Mouse (Mus musculus): ENCODE measurements around the gene Dcaf5.

Dcaf5 gene

GRCm38 (mm10) chr12:80436336-80436976 is at the start of gene Dcaf5:
Gene Dcaf5, minus strand, starts transcription at chr12:80436601.
- in situ Hi-C loops (cut with MboI; ENCODE audit: unreplicated experiment in 2 of 2), result no loop called here

- in situ Hi-C loops (cut with MboI; ENCODE audit: unreplicated experiment in 2 of 2), result no loop called here
Measured at GRCm38 (mm10) chr12:80483397-80483796, 47.0 kb upstream of the Dcaf5 start.

GRCm38 (mm10) chr12:80479986-80480385 is 43.6 kb upstream of the Dcaf5 start:
- in situ Hi-C loops (cut with MboI; ENCODE audit: unreplicated experiment in 2 of 2), result no loop called here

- in situ Hi-C loops (cut with MboI; ENCODE audit: unreplicated experiment in 2 of 2), result no loop called here
Measured at GRCm38 (mm10) chr12:80473731-80474130, 37.3 kb upstream of the Dcaf5 start.

GRCm38 (mm10) chr12:80471926-80472325 is 35.5 kb upstream of the Dcaf5 start:
- in situ Hi-C loops (cut with MboI; ENCODE audit: unreplicated experiment in 2 of 2), result no loop called here

GRCm38 (mm10) chr12:80470206-80470605 is 33.8 kb upstream of the Dcaf5 start:
- in situ Hi-C loops (cut with MboI; ENCODE audit: unreplicated experiment in 2 of 2), result no loop called here

- in situ Hi-C loops (cut with MboI; ENCODE audit: unreplicated experiment in 2 of 2), result loop anchor here in 1 of 2 experiments (10.0 kb wide), 1 partner anchor 181 kb away; the partner anchor contains the start of genes Erh and Slc39a9
Measured at GRCm38 (mm10) chr12:80463666-80464269, 27.4 kb upstream of the Dcaf5 start.

GRCm38 (mm10) chr12:80462942-80463651 is 26.7 kb upstream of the Dcaf5 start, which contains the start of gene Exd2:
Gene Exd2, plus strand, starts transcription at chr12:80463095.
- in situ Hi-C loops (cut with MboI; ENCODE audit: unreplicated experiment in 2 of 2), result loop anchor here in 1 of 2 experiments (10.0 kb wide), 1 partner anchor 182 kb away; the partner anchor contains the start of genes Erh and Slc39a9

GRCm38 (mm10) chr12:80462292-80462896 is 26.0 kb upstream of the Dcaf5 start:
- in situ Hi-C loops (cut with MboI; ENCODE audit: unreplicated experiment in 2 of 2), result loop anchor here in 1 of 2 experiments (10.0 kb wide), 1 partner anchor 182 kb away; the partner anchor contains the start of genes Erh and Slc39a9

GRCm38 (mm10) chr12:80458033-80458432 is 21.6 kb upstream of the Dcaf5 start:
- in situ Hi-C loops (cut with MboI; ENCODE audit: unreplicated experiment in 2 of 2), result no loop called here

- in situ Hi-C loops (cut with MboI; ENCODE audit: unreplicated experiment in 2 of 2), result no loop called here
Measured at GRCm38 (mm10) chr12:80453506-80453905, 17.1 kb upstream of the Dcaf5 start.

GRCm38 (mm10) chr12:80444525-80445109 is 8.2 kb upstream of the Dcaf5 start:
- in situ Hi-C loops (cut with MboI; ENCODE audit: unreplicated experiment in 2 of 2), result no loop called here

GRCm38 (mm10) chr12:80440957-80441356 is 4.6 kb upstream of the Dcaf5 start:
- in situ Hi-C loops (cut with MboI; ENCODE audit: unreplicated experiment in 2 of 2), result no loop called here

GRCm38 (mm10) chr12:80437051-80437675 is 762 bp upstream of the Dcaf5 start:
- in situ Hi-C loops (cut with MboI; ENCODE audit: unreplicated experiment in 2 of 2), result no loop called here

GRCm38 (mm10) chr12:80435887-80436286 is 514 bp downstream of the Dcaf5 start:
- in situ Hi-C loops (cut with MboI; ENCODE audit: unreplicated experiment in 2 of 2), result no loop called here

GRCm38 (mm10) chr12:80434961-80435691 is 1.3 kb downstream of the Dcaf5 start:
- in situ Hi-C loops (cut with MboI; ENCODE audit: unreplicated experiment in 2 of 2), result no loop called here

- in situ Hi-C loops (cut with MboI; ENCODE audit: unreplicated experiment in 2 of 2), result no loop called here
Measured at GRCm38 (mm10) chr12:80434601-80434960, 1.8 kb downstream of the Dcaf5 start.

- in situ Hi-C loops (cut with MboI; ENCODE audit: unreplicated experiment in 2 of 2), result no loop called here
Measured at GRCm38 (mm10) chr12:80433266-80433665, 3.1 kb downstream of the Dcaf5 start.

GRCm38 (mm10) chr12:80427683-80428082 is 8.7 kb downstream of the Dcaf5 start:
- in situ Hi-C loops (cut with MboI; ENCODE audit: unreplicated experiment in 2 of 2), result no loop called here

GRCm38 (mm10) chr12:80415100-80415499 is 21.3 kb downstream of the Dcaf5 start:
- in situ Hi-C loops (cut with MboI; ENCODE audit: unreplicated experiment in 2 of 2), result no loop called here

Data from v-Abl transformed pro-B cells (cell line).